Mouse (Mus musculus) heart, postnatal 0 days (tissue): ENCODE data around the gene Sbno2. TPM values are rescaled to one million over a fixed set of nuclear protein-coding genes. Genes with fewer than 3 reads are reported as not detected.

ENCODE experiments used
- ATAC-seq: fragments of 200-750 bp; cut with Nextera tagmentation; 2 replicates; pipeline ENCODE4 v1.8.0; 2017; ENCODE audit warnings: low read depth, moderate number of reproducible peaks, moderate library complexity; ENCODE audit not compliant: insufficient read depth
- DNase-seq: peaks from one replicate; pipeline ENCODE4 v3.0.0-alpha.2; 2016; ENCODE audit warnings: low spot score
- H3K27ac ChIP-seq: fragments of 300-500 bp; sonication (generic); 2 replicates; pipeline ENCODE4 v1.5.1; 2014; ENCODE audit warnings: low read depth, mild to moderate bottlenecking
- H3K27me3 ChIP-seq: fragments of 300-500 bp; sonication (generic); 2 replicates; pipeline ENCODE4 v1.6.1; 2014; ENCODE audit warnings: low read length, mixed read lengths; ENCODE audit not compliant: control insufficient read depth, insufficient read depth
- H3K36me3 ChIP-seq: fragments of 300-500 bp; sonication (generic); replicated peaks from 2 replicates; pipeline ENCODE4 v1.6.1; 2014; ENCODE audit warnings: low read length, mixed read lengths; ENCODE audit not compliant: control insufficient read depth, insufficient read depth
- H3K4me1 ChIP-seq: fragments of 300-500 bp; sonication (generic); 2 replicates; pipeline ENCODE4 v1.6.1; 2014; ENCODE audit warnings: antibody characterized with exemption; ENCODE audit not compliant: control insufficient read depth, insufficient read depth
- H3K4me2 ChIP-seq: fragments of 300-500 bp; sonication (generic); 2 replicates; pipeline ENCODE4 v1.6.1; 2014; ENCODE audit warnings: low read depth, mild to moderate bottlenecking, low read length, moderate library complexity
- H3K4me3 ChIP-seq: fragments of 300-500 bp; sonication (generic); 2 replicates; pipeline ENCODE4 v1.5.1; 2014; ENCODE audit warnings: low read depth, low read length
- H3K9ac ChIP-seq: fragments of 300-500 bp; sonication (generic); replicated peaks from 2 replicates; pipeline ENCODE4 v1.6.1; 2014; ENCODE audit warnings: low read depth, low read length, mixed read lengths
- H3K9me3 ChIP-seq: fragments of 300-500 bp; sonication (generic); replicated peaks from 2 replicates; pipeline ENCODE4 v1.6.1; 2016; ENCODE audit warnings: low read length; ENCODE audit not compliant: control insufficient read depth
- CTCF ChIP-seq: IDR thresholded peaks from 2 replicates; pipeline ENCODE4 v1.5.1; 2016; ENCODE audit warnings: antibody characterized with exemption, control low read depth, low read depth
- EP300 ChIP-seq: IDR thresholded peaks from 2 replicates; pipeline ENCODE4 v1.6.1; 2016; ENCODE audit warnings: antibody characterized with exemption, low read depth
- WGBS: fragments of 180-500 bp; shearing (Covaris S2); extraction: QIAGEN DNeasy Blood & Tissue Kit; methylation state at CpG from one replicate; pipeline ENCODE4 v1.1.7; 2014; 5-methylcytosine and 5-hydroxymethylcytosine counted together
- polyA plus RNA-seq: library from polyadenylated mRNA; unstranded; fragments of >200 nt; fragmentation: Nextera tagmentation; extraction: Ambion mirVana; gene quantifications from 2 replicates; pipeline ENCODE4 v1.2.1, GENCODE M21; 2015
- total RNA-seq: library from RNA; depleted of rRNA; stranded (reverse); fragments of >200 nt; gene quantifications from 2 replicates; pipeline ENCODE4 v1.2.3, GENCODE M21; 2014; ENCODE audit warnings: low replicate concordance

Gene Sbno2
- total and polyA plus RNA-seq, 2 experiments from 2014 or later, result 6.3 to 21.1 TPM

GRCm38 (mm10) chr10:80127920-80128319 is 22.5 kb upstream of the Sbno2 start:
- H3K9me3 ChIP-seq, result no peaks in the 10 kb centered on the region
- no peak overlapping the region for H3K27ac ChIP-seq
- 95% methylated on average over 8 of the region's 8 CpGs for whole genome bisulfite sequencing
- H3K36me3 ChIP-seq, result peaks cover 79% of the 10 kb centered on the region
- ATAC-seq (no peak), DNase-seq (no peak)
- H3K9ac ChIP-seq, result no peak overlapping the region
- TF ChIP-seq EP300 (no peak), CTCF (no peak)
- no peaks in the 10 kb centered on the region for H3K27me3 ChIP-seq
- no peak overlapping the region for H3K4me3 ChIP-seq
- H3K4me1 ChIP-seq, result no peaks in the 10 kb centered on the region
- H3K4me2 ChIP-seq, result no peak overlapping the region

DNA sequence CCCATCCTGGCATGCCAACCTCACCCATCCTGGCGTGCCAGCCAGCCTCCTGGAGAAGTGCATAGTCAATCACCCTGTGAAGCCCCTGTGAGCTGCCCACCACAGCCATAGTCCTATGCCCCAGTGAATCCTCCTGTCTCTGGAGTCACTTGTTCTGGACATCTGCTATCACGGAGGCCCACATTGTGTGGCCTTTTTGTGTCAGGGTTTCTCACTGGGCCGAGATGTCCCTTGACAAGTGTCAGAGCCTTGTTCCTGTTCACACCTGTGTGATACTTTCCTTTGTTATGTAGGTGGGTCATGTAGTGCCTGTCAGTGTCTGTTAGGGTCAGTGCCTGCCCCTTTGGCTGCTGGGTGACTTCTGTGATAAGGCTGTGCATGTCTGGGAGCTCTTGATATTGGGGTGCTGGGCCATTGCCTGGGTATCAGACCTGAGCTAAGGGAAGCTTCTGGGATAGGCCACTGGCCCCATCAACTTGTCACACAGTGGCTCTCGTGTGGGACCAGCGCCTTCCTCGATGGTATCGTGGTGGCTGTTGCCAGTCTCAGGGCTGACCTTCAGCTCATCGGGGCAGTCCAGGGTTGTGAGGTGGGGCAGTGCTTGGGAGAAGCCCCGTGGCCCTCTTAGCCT is 18.7 kb upstream of the Sbno2 start:
- DNase-seq, result no peak
- Histone ChIP-seq H3K9ac (no peak overlapping the region), H3K9me3 (no peaks in the 10 kb centered on the region), H3K4me2 (no peak overlapping the region), H3K4me1 (peaks cover 9% of the 10 kb centered on the region; the same call in 1 of the 2 replicates), H3K27me3 (no peaks in the 10 kb centered on the region), H3K27ac (no peak overlapping the region), H3K4me3 (no peak overlapping the region), H3K36me3 (peaks cover 58% of the 10 kb centered on the region)
- WGBS, result 88% methylated on average over 9 of the region's 9 CpGs
- TF ChIP-seq EP300 (no peak), CTCF (no peak)
- no peak for ATAC-seq

- Histone ChIP-seq H3K4me1 (peaks cover 29% of the 10 kb centered on the region), H3K4me3 (no peak overlapping the region), H3K9ac (no peak overlapping the region), H3K9me3 (no peaks in the 10 kb centered on the region), H3K4me2 (no peak overlapping the region), H3K27me3 (no peaks in the 10 kb centered on the region), H3K27ac (no peak overlapping the region), H3K36me3 (peaks cover 34% of the 10 kb centered on the region)
- 57% methylated on average over 2 of the region's 2 CpGs for WGBS
- ATAC-seq (no peak), DNase-seq (no peak)
- TF ChIP-seq CTCF (no peak), EP300 (no peak)
Measured at GRCm38 (mm10) chr10:80121639-80122038, 16.3 kb upstream of the Sbno2 start.

DNA sequence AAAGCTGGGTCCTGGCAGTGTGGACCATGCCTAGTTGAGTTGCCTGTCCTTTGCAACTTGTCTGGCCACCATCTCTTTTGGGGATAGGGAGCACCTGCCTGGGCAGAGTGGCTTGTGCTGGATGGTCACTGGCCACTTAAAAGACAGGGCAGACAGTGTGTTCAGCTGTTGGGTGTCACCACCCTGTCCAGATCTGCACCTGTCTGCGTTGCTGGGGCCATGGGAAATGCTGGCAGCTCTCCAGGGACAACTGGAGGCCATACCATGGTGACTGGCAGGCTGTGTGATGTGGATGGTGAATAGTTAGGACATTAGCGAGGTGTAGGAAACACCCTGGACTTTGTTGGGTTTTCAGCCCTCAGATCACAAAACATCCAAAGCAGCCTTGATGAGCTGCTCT is 14.8 kb upstream of the Sbno2 start:
- H3K9me3 ChIP-seq, result no peaks in the 10 kb centered on the region
- H3K27ac ChIP-seq, result no peak overlapping the region
- WGBS, result 43% methylated on average over 2 of the region's 2 CpGs
- TF ChIP-seq CTCF (no peak), EP300 (no peak)
- no peak overlapping the region for H3K4me2 ChIP-seq
- no peak overlapping the region for H3K4me3 ChIP-seq
- peaks cover 31% of the 10 kb centered on the region for H3K4me1 ChIP-seq
- ATAC-seq (no peak), DNase-seq (no peak)
- H3K36me3 ChIP-seq, result peaks cover 19% of the 10 kb centered on the region; the same call in 1 of the 2 replicates
- H3K9ac ChIP-seq, result no peak overlapping the region
- H3K27me3 ChIP-seq, result no peaks in the 10 kb centered on the region

GRCm38 (mm10) chr10:80118552-80118951 is 13.2 kb upstream of the Sbno2 start:
- 0 out of 2 replicates have a peak overlapping the region, but pooled peaks have one; percentile 25 for H3K9ac ChIP-seq
- H3K4me3 ChIP-seq, result no peak overlapping the region
- H3K4me2 ChIP-seq, result peak overlapping the region; percentile 93; the same call in 1 of the 2 replicates
- H3K27me3 ChIP-seq, result no peaks in the 10 kb centered on the region
- peaks cover 10% of the 10 kb centered on the region; the same call in 1 of the 2 replicates for H3K36me3 ChIP-seq
- WGBS, result 61% methylated on average over 6 of the region's 6 CpGs
- DNase-seq (no peak), ATAC-seq (no peak)
- no peak for TF ChIP-seq EP300
- no peak for TF ChIP-seq CTCF
- H3K4me1 ChIP-seq, result peaks cover 31% of the 10 kb centered on the region
- H3K27ac ChIP-seq, result no peak overlapping the region
- H3K9me3 ChIP-seq, result no peaks in the 10 kb centered on the region

DNA sequence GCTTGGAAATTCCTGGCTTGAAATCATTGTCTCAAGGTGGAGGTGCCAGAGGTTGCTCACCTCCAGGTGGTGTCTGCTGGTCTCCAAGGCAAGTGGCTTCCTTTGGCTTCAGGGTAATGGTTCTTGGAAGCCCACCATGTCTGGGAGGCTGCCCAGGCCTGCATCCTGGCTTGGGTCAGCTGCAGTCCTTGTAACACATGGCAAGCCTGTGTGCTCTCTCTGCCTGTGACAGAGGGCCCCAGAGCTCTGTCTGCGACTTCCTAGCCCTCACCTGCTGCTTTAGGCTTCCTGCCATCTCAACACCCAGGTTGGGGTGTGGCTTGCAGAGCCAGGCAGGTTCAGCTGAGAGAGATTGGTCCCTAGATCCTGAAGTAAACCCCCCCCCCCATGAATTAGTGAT is 12.4 kb upstream of the Sbno2 start:
- H3K4me1 ChIP-seq, result peaks cover 31% of the 10 kb centered on the region
- 36% methylated on average over 1 of the region's 1 CpGs for WGBS
- peak overlapping the region; percentile 71 for H3K27ac ChIP-seq
- TF ChIP-seq EP300 (no peak), CTCF (no peak)
- H3K27me3 ChIP-seq, result no peaks in the 10 kb centered on the region
- ATAC-seq (no peak), DNase-seq (no peak)
- peak overlapping the region; percentile 97 for H3K4me3 ChIP-seq
- H3K9ac ChIP-seq, result peak overlapping the region; percentile 92
- H3K4me2 ChIP-seq, result peak overlapping the region; percentile 93
- H3K36me3 ChIP-seq, result peaks cover 9% of the 10 kb centered on the region; the same call in 1 of the 2 replicates
- no peaks in the 10 kb centered on the region for H3K9me3 ChIP-seq
